Mouse (Mus musculus) erythroid progenitor cell, adult 5-6 weeks (primary cell): ENCODE results near the gene Srsf2. TPM values are rescaled to one million over a fixed set of nuclear protein-coding genes. Genes with fewer than 3 reads are reported as not detected.
"Not testable (repeated sequence)": the region's sequence is repeated elsewhere in the genome, so short reads cannot be mapped to it uniquely, and the experiment has no call there.

ENCODE experiments used
- ATAC-seq: replicated peaks from 2 replicates; pipeline ENCODE4 v1.8.0; 2016; ENCODE audit warnings: moderate number of reproducible peaks, mild to moderate bottlenecking, moderate TSS enrichment, inconsistent platforms; ENCODE audit not compliant: poor library complexity, low FRiP score, severe bottlenecking
- total RNA-seq, 2 experiments: library from RNA; stranded (forward) in 1 of 2; stranded (reverse) in 1 of 2; fragments of 150-400 nt in 1 of 2; fragments of 186-747, 209-891 nt in 1 of 2; gene quantifications; 2 replicates each; pipeline versions ENCODE4 v1.2.3 to v1.2.4; 2015 to 2017; ENCODE audit warnings: low replicate concordance in 2 of 2

Gene Srsf2
- total RNA-seq, 2 experiments from 2014 or later = 388 to 1,279 TPM

- no peak for ATAC-seq
Observed at GRCm38 (mm10) chr11:116837441-116837840, 15.5 kb downstream of the Srsf2 start.

- ATAC-seq = no peak
Observed at GRCm38 (mm10) chr11:116836283-116836682, 16.6 kb downstream of the Srsf2 start.

- ATAC-seq = no peak
Observed at GRCm38 (mm10) chr11:116834954-116835353, 17.9 kb downstream of the Srsf2 start.

- no peak for ATAC-seq
Observed at GRCm38 (mm10) chr11:116832172-116832685, 20.7 kb downstream of the Srsf2 start.

GRCm38 (mm10) chr11:116827534-116828165, 25.2 kb downstream of the Srsf2 start, which contains the start of gene Mxra7:
Gene Mxra7 (minus strand): TSS chr11:116828046.
- no peak for ATAC-seq

- ATAC-seq = no peak
Observed at GRCm38 (mm10) chr11:116826550-116827504, 26.1 kb downstream of the Srsf2 start.

- no peak for ATAC-seq
Observed at GRCm38 (mm10) chr11:116825230-116825629, 27.7 kb downstream of the Srsf2 start.

- ATAC-seq = not testable (repeated sequence)
Observed at GRCm38 (mm10) chr11:116823885-116824284, 29.0 kb downstream of the Srsf2 start.

GRCm38 (mm10) chr11:116823255-116823654, 29.6 kb downstream of the Srsf2 start:
- no peak for ATAC-seq

GRCm38 (mm10) chr11:116822626-116823025, 30.3 kb downstream of the Srsf2 start:
- no peak for ATAC-seq

GRCm38 (mm10) chr11:116822215-116822614, 30.7 kb downstream of the Srsf2 start:
- ATAC-seq = no peak

GRCm38 (mm10) chr11:116821057-116821940, 31.6 kb downstream of the Srsf2 start:
- ATAC-seq = no peak

- no peak for ATAC-seq
Observed at GRCm38 (mm10) chr11:116819932-116820593, 32.8 kb downstream of the Srsf2 start.

GRCm38 (mm10) chr11:116818722-116819121, 34.2 kb downstream of the Srsf2 start:
- no peak for ATAC-seq

GRCm38 (mm10) chr11:116817567-116817966, 35.3 kb downstream of the Srsf2 start:
- no peak for ATAC-seq

- ATAC-seq = no peak
Observed at GRCm38 (mm10) chr11:116816769-116817168, 36.1 kb downstream of the Srsf2 start.

GRCm38 (mm10) chr11:116814884-116815415, 37.9 kb downstream of the Srsf2 start:
- no peak for ATAC-seq

- no peak for ATAC-seq
Observed at GRCm38 (mm10) chr11:116814076-116814883, 38.6 kb downstream of the Srsf2 start.
